Mouse (Mus musculus): Measurements from ENCODE around the gene Txnrd2. TPM values are rescaled to one million over a fixed set of nuclear protein-coding genes. Genes with fewer than 3 reads are reported as not detected.

Txnrd2 gene
- polyA plus RNA-seq, 1 experiment from 2014 or later: 22.7 TPM

- Histone ChIP-seq H3K36me3 (no peaks in the 10 kb centered on the region), H3K4me3 (no peak overlapping the region), H3K9me3 (no peaks in the 10 kb centered on the region), H3K27ac (no peak overlapping the region), H3K9ac (no peak overlapping the region), H3K4me1 (peaks cover 38% of the 10 kb centered on the region), H3K27me3 (no peaks in the 10 kb centered on the region), H3K4me2 (no peak overlapping the region)
- ATAC-seq (ENCODE audit: borderline replicate concordance, extremely low read depth, low FRiP score, low TSS enrichment): no peak
- 37% methylated on average over 3 of the region's 3 CpGs for WGBS
Observed at GRCm38 (mm10) chr16:18386972-18387371, 39.2 kb upstream of the Txnrd2 start.

GRCm38 (mm10) chr16:18387704-18388582 lies 38.2 kb upstream of the Txnrd2 start:
- Histone ChIP-seq H3K4me3 (no peak overlapping the region), H3K27ac (peak overlapping the region; percentile 60), H3K27me3 (no peaks in the 10 kb centered on the region), H3K9me3 (no peaks in the 10 kb centered on the region), H3K4me2 (no peak overlapping the region), H3K36me3 (no peaks in the 10 kb centered on the region), H3K4me1 (peaks cover 36% of the 10 kb centered on the region), H3K9ac (no peak overlapping the region)
- no peak for ATAC-seq (ENCODE audit: borderline replicate concordance, extremely low read depth, low FRiP score, low TSS enrichment)
- 21% methylated on average over 5 of the region's 7 CpGs for WGBS

- no peak overlapping the region for H3K4me2 ChIP-seq
- H3K4me1 ChIP-seq: peaks cover 36% of the 10 kb centered on the region
- peak overlapping the region; percentile 60 for H3K27ac ChIP-seq
- no peaks in the 10 kb centered on the region for H3K27me3 ChIP-seq
- no peak overlapping the region for H3K9ac ChIP-seq
- no peak for ATAC-seq (ENCODE audit: borderline replicate concordance, extremely low read depth, low FRiP score, low TSS enrichment)
- WGBS: 74% methylated on average over 14 of the region's 14 CpGs
- H3K9me3 ChIP-seq: no peaks in the 10 kb centered on the region
- H3K4me3 ChIP-seq: no peak overlapping the region
- H3K36me3 ChIP-seq: no peaks in the 10 kb centered on the region
Observed at GRCm38 (mm10) chr16:18388583-18389435, 37.4 kb upstream of the Txnrd2 start.

- WGBS: 73% methylated on average over 6 of the region's 6 CpGs
- Histone ChIP-seq H3K36me3 (no peaks in the 10 kb centered on the region), H3K27ac (no peak overlapping the region), H3K9ac (no peak overlapping the region), H3K4me1 (peaks cover 49% of the 10 kb centered on the region), H3K4me2 (no peak overlapping the region), H3K9me3 (no peaks in the 10 kb centered on the region), H3K4me3 (no peak overlapping the region), H3K27me3 (no peaks in the 10 kb centered on the region)
- no peak for ATAC-seq (ENCODE audit: borderline replicate concordance, extremely low read depth, low FRiP score, low TSS enrichment)
Observed at GRCm38 (mm10) chr16:18390399-18390798, 35.8 kb upstream of the Txnrd2 start.

GRCm38 (mm10) chr16:18391127-18391526 lies 35.1 kb upstream of the Txnrd2 start:
- H3K9me3 ChIP-seq: no peaks in the 10 kb centered on the region
- no peaks in the 10 kb centered on the region for H3K27me3 ChIP-seq
- H3K9ac ChIP-seq: no peak overlapping the region
- no peak for ATAC-seq (ENCODE audit: borderline replicate concordance, extremely low read depth, low FRiP score, low TSS enrichment)
- peaks cover 57% of the 10 kb centered on the region for H3K4me1 ChIP-seq
- WGBS: 98% methylated on average over 3 of the region's 3 CpGs
- no peak overlapping the region for H3K27ac ChIP-seq
- H3K36me3 ChIP-seq: no peaks in the 10 kb centered on the region
- H3K4me2 ChIP-seq: no peak overlapping the region
- H3K4me3 ChIP-seq: no peak overlapping the region

GRCm38 (mm10) chr16:18391728-18392127 lies 34.5 kb upstream of the Txnrd2 start:
- H3K27me3 ChIP-seq: no peaks in the 10 kb centered on the region
- WGBS: 82% methylated on average over 3 of the region's 3 CpGs
- no peaks in the 10 kb centered on the region for H3K9me3 ChIP-seq
- no peak overlapping the region for H3K9ac ChIP-seq
- no peak overlapping the region for H3K4me2 ChIP-seq
- H3K4me3 ChIP-seq: no peak overlapping the region
- no peaks in the 10 kb centered on the region for H3K36me3 ChIP-seq
- ATAC-seq (ENCODE audit: borderline replicate concordance, extremely low read depth, low FRiP score, low TSS enrichment): no peak
- peaks cover 62% of the 10 kb centered on the region for H3K4me1 ChIP-seq
- H3K27ac ChIP-seq: no peak overlapping the region

- peaks cover 54% of the 10 kb centered on the region for H3K4me1 ChIP-seq
- H3K4me3 ChIP-seq: peak overlapping the region; percentile 63
- peaks cover 6% of the 10 kb centered on the region for H3K36me3 ChIP-seq
- peak; percentile 79 for ATAC-seq (ENCODE audit: borderline replicate concordance, extremely low read depth, low FRiP score, low TSS enrichment)
- H3K4me2 ChIP-seq: peak overlapping the region; percentile 95
- WGBS: under 1% methylated on average over 62 of the region's 63 CpGs
- no peaks in the 10 kb centered on the region for H3K27me3 ChIP-seq
- H3K9me3 ChIP-seq: no peaks in the 10 kb centered on the region
- peak overlapping the region; percentile 70 for H3K27ac ChIP-seq
- H3K9ac ChIP-seq: peak overlapping the region; percentile 72
Observed at GRCm38 (mm10) chr16:18392469-18393426, 33.4 kb upstream of the Txnrd2 start.

GRCm38 (mm10) chr16:18393595-18393994 lies 32.6 kb upstream of the Txnrd2 start:
- peaks cover 15% of the 10 kb centered on the region for H3K36me3 ChIP-seq
- peak overlapping the region; percentile 72 for H3K9ac ChIP-seq
- H3K4me2 ChIP-seq: peak overlapping the region; percentile 95
- WGBS: 58% methylated on average over 5 of the region's 5 CpGs
- H3K27me3 ChIP-seq: no peaks in the 10 kb centered on the region
- peak overlapping the region; percentile 70; the same call in 1 of the 2 replicates for H3K27ac ChIP-seq
- H3K4me3 ChIP-seq: peak overlapping the region; percentile 63
- H3K9me3 ChIP-seq: no peaks in the 10 kb centered on the region
- peaks cover 45% of the 10 kb centered on the region for H3K4me1 ChIP-seq
- no peak for ATAC-seq (ENCODE audit: borderline replicate concordance, extremely low read depth, low FRiP score, low TSS enrichment)

GRCm38 (mm10) chr16:18394056-18394455 lies 32.1 kb upstream of the Txnrd2 start:
- peaks cover 41% of the 10 kb centered on the region for H3K4me1 ChIP-seq
- no peak overlapping the region for H3K9ac ChIP-seq
- H3K27me3 ChIP-seq: no peaks in the 10 kb centered on the region
- no peak overlapping the region for H3K4me3 ChIP-seq
- peaks cover 19% of the 10 kb centered on the region for H3K36me3 ChIP-seq
- no peaks in the 10 kb centered on the region for H3K9me3 ChIP-seq
- H3K4me2 ChIP-seq: peak overlapping the region; percentile 95
- WGBS: 70% methylated on average over 3 of the region's 3 CpGs
- no peak for ATAC-seq (ENCODE audit: borderline replicate concordance, extremely low read depth, low FRiP score, low TSS enrichment)
- H3K27ac ChIP-seq: no peak overlapping the region

GRCm38 (mm10) chr16:18394777-18395619 lies 31.2 kb upstream of the Txnrd2 start:
- H3K4me3 ChIP-seq: no peak overlapping the region
- 19% methylated on average over 11 of the region's 11 CpGs for WGBS
- peak overlapping the region; percentile 74 for H3K27ac ChIP-seq
- peak overlapping the region; percentile 2; the same call in 1 of the 2 replicates for H3K4me2 ChIP-seq
- H3K9me3 ChIP-seq: no peaks in the 10 kb centered on the region
- H3K4me1 ChIP-seq: peaks cover 40% of the 10 kb centered on the region
- H3K36me3 ChIP-seq: peaks cover 23% of the 10 kb centered on the region
- no peak overlapping the region for H3K9ac ChIP-seq
- ATAC-seq (ENCODE audit: borderline replicate concordance, extremely low read depth, low FRiP score, low TSS enrichment): peak; percentile 4; the same call in 1 of the 2 replicates
- H3K27me3 ChIP-seq: no peaks in the 10 kb centered on the region
